Mouse (Mus musculus) megakaryocyte, embryonic 14.5 days (primary cell): ENCODE measurements around the gene Auts2.

ENCODE experiments used
- FLI1 ChIP-seq: IDR thresholded peaks from 2 replicates; pipeline ENCODE4 v1.6.1; 2012; ENCODE audit warnings: low read length, inconsistent platforms, mixed read lengths
- GATA1 ChIP-seq: IDR thresholded peaks from 3 replicates; pipeline ENCODE4 v1.6.1; 2012; ENCODE audit warnings: mixed read lengths, low read length, inconsistent platforms, borderline replicate concordance

- TF ChIP-seq GATA1 (no peak), FLI1 (no peak)
Observed at GRCm38 (mm10) chr5:132375130-132375529, 168.0 kb downstream of the Auts2 start.
